Mouse (Mus musculus) left cerebral cortex, postnatal 25 days (tissue): Measurements from ENCODE around the gene Psmb5. TPM values are rescaled to one million over a fixed set of nuclear protein-coding genes. Genes with fewer than 3 reads are reported as not detected.

Source experiments
- DNase-seq, 2 experiments: peaks; one replicate each; pipeline ENCODE4 v3.0.0; 2022; ENCODE audit warnings: low spot score in 2 of 2, mixed read lengths in 1 of 2
- intact Hi-C: fragments of 180-260 bp; cut with DNase I; formaldehyde crosslinking; loops from one replicate; pipeline ENCODE4 v1.15.1; 2025
- total RNA-seq, 2 experiments: library from RNA; stranded (reverse); gene quantifications; 2 replicates each; pipeline ENCODE4 v1.2.3; 2021

Gene Psmb5
- total RNA-seq: 100 to 1,000 TPM; 164 to 182 TPM

- DNase-seq: peak; percentile 94
- intact Hi-C loops: no loop called here
Measured at GRCm38 (mm10) chr14:54617897-54618365, at the start of gene Psmb5. Gene Psmb5, minus strand, starts transcription at chr14:54618022.

GRCm38 (mm10) chr14:54664477-54665222, 46.8 kb upstream of the Psmb5 start:
- DNase-seq: peak; percentile 45 to 92
- intact Hi-C loops: no loop called here

- intact Hi-C loops: no loop called here
- DNase-seq: peak in 1 of 2 experiments; percentile 43
Measured at GRCm38 (mm10) chr14:54660009-54660408, 42.2 kb upstream of the Psmb5 start.

- intact Hi-C loops: no loop called here
- DNase-seq: peak; percentile 82 to 91
Measured at GRCm38 (mm10) chr14:54653496-54653895, 35.7 kb upstream of the Psmb5 start.

- intact Hi-C loops: no loop called here
- DNase-seq: no peak
Measured at GRCm38 (mm10) chr14:54652787-54653186, 35.0 kb upstream of the Psmb5 start.

GRCm38 (mm10) chr14:54651556-54651955, 33.7 kb upstream of the Psmb5 start:
- intact Hi-C loops: loop anchor here (1.0 kb wide), 1 partner anchor 50 kb away; no protein-coding TSS in a partner anchor
- DNase-seq: no peak

- DNase-seq: peak; percentile 81 to 92
- intact Hi-C loops: loop anchor here (1.0 kb wide), 1 partner anchor 50 kb away; no protein-coding TSS in a partner anchor
Measured at GRCm38 (mm10) chr14:54650621-54651454, 33.0 kb upstream of the Psmb5 start.

- intact Hi-C loops: no loop called here
- DNase-seq: no peak
Measured at GRCm38 (mm10) chr14:54647900-54648299, 30.1 kb upstream of the Psmb5 start.

GRCm38 (mm10) chr14:54646898-54647636, 29.2 kb upstream of the Psmb5 start:
- no peak for DNase-seq
- intact Hi-C loops: no loop called here

- no peak for DNase-seq
- intact Hi-C loops: no loop called here
Measured at GRCm38 (mm10) chr14:54646455-54646854, 28.6 kb upstream of the Psmb5 start.

GRCm38 (mm10) chr14:54644294-54644693, 26.5 kb upstream of the Psmb5 start:
- intact Hi-C loops: loop anchor here (5.0 kb wide), 1 partner anchor 417 kb away; no protein-coding TSS in a partner anchor
- no peak for DNase-seq

GRCm38 (mm10) chr14:54643011-54643410, 25.2 kb upstream of the Psmb5 start:
- no peak for DNase-seq
- intact Hi-C loops: loop anchor here (5.0 kb wide), 1 partner anchor 416 kb away; no protein-coding TSS in a partner anchor

GRCm38 (mm10) chr14:54642224-54642944, 24.6 kb upstream of the Psmb5 start:
- DNase-seq: no peak
- intact Hi-C loops: loop anchor here (5.0 kb wide), 1 partner anchor 415 kb away; no protein-coding TSS in a partner anchor

GRCm38 (mm10) chr14:54641305-54641969, 23.6 kb upstream of the Psmb5 start, which contains the start of gene Cdh24:
Gene Cdh24, minus strand, starts transcription at chr14:54641364.
- intact Hi-C loops: loop anchor here (1.0 to 5.0 kb wide), 5 partner anchors 59 to 583 kb away; partner anchors contain the start of gene Prmt5
- DNase-seq: peak; percentile 87 to 89

- DNase-seq: no peak
- intact Hi-C loops: loop anchor here (1.0 to 5.0 kb wide), 5 partner anchors 58 to 582 kb away; partner anchors contain the start of gene Prmt5
Measured at GRCm38 (mm10) chr14:54640946-54641304, 23.1 kb upstream of the Psmb5 start, which contains the start of gene Gm17606. Gene Gm17606, plus strand, starts transcription at chr14:54640952.

GRCm38 (mm10) chr14:54640121-54640520, 22.3 kb upstream of the Psmb5 start:
- no peak for DNase-seq
- intact Hi-C loops: loop anchor here (2.0 to 5.0 kb wide), 4 partner anchors 57 to 581 kb away; partner anchors contain the start of gene Prmt5

- intact Hi-C loops: no loop called here
- DNase-seq: peak in 1 of 2 experiments; percentile 49
Measured at GRCm38 (mm10) chr14:54638210-54638609, 20.4 kb upstream of the Psmb5 start.

GRCm38 (mm10) chr14:54636954-54637353, 19.1 kb upstream of the Psmb5 start:
- no peak for DNase-seq
- intact Hi-C loops: loop anchor here (1.0 kb wide), 1 partner anchor 68 kb away; no protein-coding TSS in a partner anchor
